Mouse (Mus musculus) gastrocnemius, adult 18-20 months (tissue): ENCODE data around the gene Spns3. TPM values are rescaled to one million over a fixed set of nuclear protein-coding genes. Genes with fewer than 3 reads are reported as not detected.

Experiments
- DNase-seq: peaks from one replicate; pipeline ENCODE4 v3.0.0; 2021; ENCODE audit warnings: low spot score
- total RNA-seq, 2 experiments: library from RNA; stranded (reverse); gene quantifications; 2 replicates each; pipeline ENCODE4 v1.2.3; 2021

Spns3 gene
- total RNA-seq, 2 experiments from 2014 or later = 0.19 to 0.39 TPM

GRCm38 (mm10) chr11:72453105-72453953 is 97.0 kb downstream of the Spns3 start:
- DNase-seq = no peak

- DNase-seq = no peak
Measured at GRCm38 (mm10) chr11:72452140-72452665, 98.1 kb downstream of the Spns3 start.

GRCm38 (mm10) chr11:72447475-72447874 is 102.8 kb downstream of the Spns3 start:
- DNase-seq = no peak

GRCm38 (mm10) chr11:72446311-72447105 is 103.8 kb downstream of the Spns3 start:
- no peak for DNase-seq

Other genes starting within 250 kb of the Spns3 start
- gene Xaf1, start 248.9 kb downstream of the Spns3 start, total RNA-seq = 1 to 10 TPM; 2.3 to 2.8 TPM
- not detected for gene Fbxo39, start 236.1 kb downstream of the Spns3 start, total RNA-seq
- gene Tekt1, start 188.1 kb downstream of the Spns3 start, total RNA-seq = 1 to 10 TPM; 1.6 to 3.4 TPM
- 100 to 1,000 TPM; 311 to 327 TPM for gene Smtnl2, start 138.8 kb downstream of the Spns3 start, total RNA-seq
- gene Ggt6, start 115.0 kb downstream of the Spns3 start, total RNA-seq = 1 to 10 TPM; 2.1 to 2.3 TPM
- 10 to 100 TPM; 54.7 to 63.3 TPM for gene Mybbp1a, start 109.2 kb downstream of the Spns3 start, total RNA-seq
- 10 to 100 TPM; 26.5 to 42.7 TPM for gene Spns2, start 60.6 kb downstream of the Spns3 start, total RNA-seq
- gene Ube2g1, start 56.8 kb upstream of the Spns3 start, total RNA-seq = 10 to 100 TPM; 81.3 to 82.5 TPM
- 1 to 10 TPM; 7.0 to 8.3 TPM for gene Ankfy1, start 139.5 kb upstream of the Spns3 start, total RNA-seq
- gene Cyb5d2, start 245.6 kb upstream of the Spns3 start, total RNA-seq = 10 to 100 TPM; 22.1 to 25.1 TPM
- 10 to 100 TPM; 10.2 to 12.9 TPM for gene Zzef1, start 245.7 kb upstream of the Spns3 start, total RNA-seq